Mouse (Mus musculus): ENCODE measurements around the gene Gm10591. TPM values are rescaled to one million over a fixed set of nuclear protein-coding genes. Genes with fewer than 3 reads are reported as not detected.

Gm10591 gene
- not detected for total RNA-seq (2023)

GRCm38 (mm10) chr4:42611895-42612294, at the start of gene Gm10591:
Gene Gm10591 (plus strand): TSS chr4:42612195.

DNA sequence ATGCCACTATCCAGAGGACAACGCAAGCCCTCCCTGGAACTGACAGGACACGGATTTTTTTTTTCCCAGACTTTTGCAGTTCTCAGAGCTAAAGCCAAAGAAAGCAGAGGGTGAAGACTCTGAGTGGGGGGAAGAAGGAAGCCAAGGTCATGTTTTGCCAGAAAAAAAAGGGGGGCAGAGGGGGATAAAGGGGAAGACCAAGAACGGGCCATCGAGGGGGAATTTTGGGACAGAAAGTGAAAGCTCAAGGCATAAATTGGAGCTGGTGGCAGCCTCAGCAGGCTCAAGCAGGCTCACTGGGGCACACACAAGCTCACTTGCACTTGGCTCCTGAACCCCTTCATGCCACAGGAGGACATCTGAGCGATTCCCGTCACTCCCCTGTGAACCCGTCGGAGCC, 17.4 kb downstream of the Gm10591 start, which contains the start of gene Gm2564:
TSS of gene Gm2564 (plus strand) at position 301 of the 400 bp plus-strand sequence.

DNA sequence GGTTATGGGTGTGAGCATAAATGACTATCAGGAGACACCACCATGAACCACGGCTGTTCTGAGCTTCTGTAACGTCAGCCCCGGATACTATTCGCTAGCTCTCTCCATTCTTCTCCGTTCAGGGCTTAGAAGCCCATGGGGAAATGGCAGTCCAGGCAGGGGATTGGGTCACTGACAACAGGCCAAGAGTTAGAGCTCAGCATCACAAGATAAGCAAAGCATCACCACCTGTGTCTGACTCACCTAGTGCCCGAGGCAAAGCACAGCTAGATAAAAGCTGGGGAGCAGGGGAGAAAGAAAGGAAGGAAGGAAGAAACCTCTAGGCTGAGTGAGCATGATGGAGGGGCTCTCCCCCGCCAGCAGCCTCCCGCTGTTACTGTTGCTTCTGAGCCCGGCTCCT, 43.0 kb downstream of the Gm10591 start, which contains the start of gene Ccl27b:
TSS of gene Ccl27b (plus strand) at position 301 of the 400 bp plus-strand sequence.

GRCm38 (mm10) chr4:42661793-42662192, 49.8 kb downstream of the Gm10591 start, which contains the start of gene Il11ra2:
Gene Il11ra2 (minus strand): TSS chr4:42661893.

Other genes starting within 250 kb of the Gm10591 start
- not detected for gene Gm21586, start 172.8 kb upstream of the Gm10591 start, total RNA-seq (2023)
- under 1 TPM in 1 of 2 experiments, not detected in 1; 0.16 TPM for gene Gm2163, start 145.4 kb upstream of the Gm10591 start, total RNA-seq (2023)
- under 1 TPM; 0.09 to 0.16 TPM for gene Fam205a2, start 84.0 kb upstream of the Gm10591 start, total RNA-seq (2023)
- gene Gm2564, start 17.5 kb downstream of the Gm10591 start, total RNA-seq (2023), result not detected
- not detected for gene Ccl27b, start 43.1 kb downstream of the Gm10591 start, total RNA-seq (2023)
- gene Il11ra2, start 49.7 kb downstream of the Gm10591 start, total RNA-seq (2023), result not detected
- gene 4930578G10Rik, start 123.3 kb downstream of the Gm10591 start, total RNA-seq (2023), result not detected
- not detected for gene Ccl19, start 144.4 kb downstream of the Gm10591 start, total RNA-seq (2023)
- gene Ccl21a, start 161.8 kb downstream of the Gm10591 start, total RNA-seq (2023), result not detected
- gene Fam205a1, start 241.7 kb downstream of the Gm10591 start, total RNA-seq (2023), result not detected
- not detected for gene Gm12394, start 244.6 kb downstream of the Gm10591 start, total RNA-seq (2023)